Mouse (Mus musculus) retina, postnatal 7 days (tissue): ENCODE measurements at regions not wholly inside any gene's neighbourhood (a gene's known extent, or its start where the extent isn't known, plus 50 kb on each side); places are given as distances from the start of the nearest gene placed in this dataset.
"Not testable (repeated sequence)": the region's sequence is repeated elsewhere in the genome, so short reads cannot be mapped to it uniquely, and the experiment has no call there.

ENCODE experiments used
- DNase-seq: peaks from one replicate; pipeline ENCODE4 v3.0.0-alpha.2; 2012; ENCODE audit warnings: low read depth, low spot score

GRCm38 (mm10) chr8:35123196-35123621 lies 642.4 kb upstream of the Gm19410 start:
- no peak for DNase-seq

GRCm38 (mm10) chr8:35125179-35125578 lies 640.4 kb upstream of the Gm19410 start:
- no peak for DNase-seq

- DNase-seq = no peak
Observed at GRCm38 (mm10) chr8:35132281-35132680, 633.3 kb upstream of the Gm19410 start.

GRCm38 (mm10) chr8:35135630-35136029 lies 630.0 kb upstream of the Gm19410 start:
- no peak for DNase-seq

GRCm38 (mm10) chr8:35136643-35137042 lies 628.9 kb upstream of the Gm19410 start:
- DNase-seq = no peak

GRCm38 (mm10) chr8:35140775-35141174 lies 624.8 kb upstream of the Gm19410 start:
- no peak for DNase-seq

GRCm38 (mm10) chr8:35143018-35143656 lies 622.5 kb upstream of the Gm19410 start:
- DNase-seq = no peak

GRCm38 (mm10) chr8:35143684-35144083 lies 621.9 kb upstream of the Gm19410 start:
- DNase-seq = no peak

- no peak for DNase-seq
Observed at GRCm38 (mm10) chr8:35144401-35144800, 621.2 kb upstream of the Gm19410 start.

GRCm38 (mm10) chr8:35147481-35147880 lies 618.1 kb upstream of the Gm19410 start:
- no peak for DNase-seq

GRCm38 (mm10) chr8:35147967-35148366 lies 617.6 kb upstream of the Gm19410 start:
- no peak for DNase-seq

GRCm38 (mm10) chr8:35152585-35152984 lies 613.0 kb upstream of the Gm19410 start:
- no peak for DNase-seq

GRCm38 (mm10) chr8:35156272-35156671 lies 609.3 kb upstream of the Gm19410 start:
- no peak for DNase-seq

GRCm38 (mm10) chr8:35157711-35158110 lies 607.9 kb upstream of the Gm19410 start:
- no peak for DNase-seq

- DNase-seq = peak; percentile 39
Observed at GRCm38 (mm10) chr8:35159329-35159728, 606.3 kb upstream of the Gm19410 start.

- no peak for DNase-seq
Observed at GRCm38 (mm10) chr8:35160230-35160629, 605.4 kb upstream of the Gm19410 start.

GRCm38 (mm10) chr8:35162166-35162565 lies 603.4 kb upstream of the Gm19410 start:
- not testable (repeated sequence) for DNase-seq

GRCm38 (mm10) chr8:35166611-35167010 lies 599.0 kb upstream of the Gm19410 start:
- no peak for DNase-seq

- DNase-seq = no peak
Observed at GRCm38 (mm10) chr8:35171536-35172310, 593.9 kb upstream of the Gm19410 start.

GRCm38 (mm10) chr8:35177314-35177713 lies 588.3 kb upstream of the Gm19410 start:
- no peak for DNase-seq

GRCm38 (mm10) chr8:35180075-35180474 lies 585.5 kb upstream of the Gm19410 start:
- no peak for DNase-seq

GRCm38 (mm10) chr8:35182141-35182540 lies 583.4 kb upstream of the Gm19410 start:
- DNase-seq = no peak

- DNase-seq = no peak
Observed at GRCm38 (mm10) chr8:35183423-35183822, 582.2 kb upstream of the Gm19410 start.
